Mouse (Mus musculus) MEL (cell line): ENCODE measurements at regions not wholly inside any gene's neighbourhood (a gene's known extent, or its start where the extent isn't known, plus 50 kb on each side); places are given as distances from the start of the nearest gene placed in this dataset.

Source experiments
- DNase-seq: peaks from one replicate; pipeline ENCODE4 v3.0.0; 2011; ENCODE audit warnings: low read depth, low spot score
- H3K27ac ChIP-seq: 2 replicates; pipeline ENCODE4 v1.5.1; 2012; ENCODE audit warnings: low read depth, mild to moderate bottlenecking, control low read depth, low read length, moderate library complexity; ENCODE audit not compliant: control insufficient read depth
- H3K27me3 ChIP-seq, 2 experiments: fragments of 150-350 bp in 1 of 2; sonication (generic) in 1 of 2; 2 replicates each; pipeline ENCODE4 v1.6.1; 2012; ENCODE audit warnings: low read length in 2 of 2, mild to moderate bottlenecking in 2 of 2, improper control_type of control experiment in 1 of 2, moderate library complexity in 1 of 2; ENCODE audit not compliant: insufficient read depth in 2 of 2, control insufficient read depth in 1 of 2
- H3K36me3 ChIP-seq, 2 experiments: 2 replicates each; pipeline ENCODE4 v1.6.1; 2012 to 2014; ENCODE audit warnings: low read length in 2 of 2, improper control_type of control experiment in 1 of 2, inconsistent platforms in 1 of 2, mild to moderate bottlenecking in 1 of 2; ENCODE audit not compliant: insufficient read depth in 2 of 2, control insufficient read depth in 1 of 2
- H3K4me1 ChIP-seq, 2 experiments: fragments of 150-350 bp in 1 of 2; sonication (generic) in 1 of 2; 2 replicates each; pipeline ENCODE4 v1.6.1; 2012; ENCODE audit warnings: low read length in 2 of 2, improper control_type of control experiment in 1 of 2, mild to moderate bottlenecking in 1 of 2; ENCODE audit not compliant: insufficient read depth in 2 of 2, control insufficient read depth in 1 of 2
- H3K4me3 ChIP-seq, 2 experiments: fragments of 150-350 bp in 1 of 2; sonication (generic) in 1 of 2; 2 replicates each; pipeline ENCODE4 v1.5.1; 2012; ENCODE audit warnings: low read depth in 2 of 2, low read length in 2 of 2, mild to moderate bottlenecking in 2 of 2, moderate library complexity in 2 of 2, control low read depth in 1 of 2, improper control_type of control experiment in 1 of 2; ENCODE audit not compliant: control insufficient read depth in 1 of 2, insufficient read depth in 1 of 2
- H3K79me2 ChIP-seq: 2 replicates; pipeline ENCODE4 v1.6.1; 2012; ENCODE audit warnings: mild to moderate bottlenecking, low read length, moderate library complexity; ENCODE audit not compliant: control insufficient read depth, poor library complexity, insufficient read depth
- H3K9ac ChIP-seq: 2 replicates; pipeline ENCODE4 v1.6.1; 2012; ENCODE audit warnings: low read depth, mild to moderate bottlenecking, control low read depth, low read length, moderate library complexity; ENCODE audit not compliant: control insufficient read depth, poor library complexity, severe bottlenecking
- H3K9me3 ChIP-seq: fragments of 150-350 bp; sonication (generic); replicated peaks from 2 replicates; pipeline ENCODE4 v1.6.1; 2012; ENCODE audit warnings: mild to moderate bottlenecking, low read length, improper control_type of control experiment, moderate library complexity; ENCODE audit not compliant: insufficient read depth
- BHLHE40 ChIP-seq: IDR thresholded peaks from 2 replicates; pipeline ENCODE4 v1.6.1; 2012; ENCODE audit warnings: low read depth, mild to moderate bottlenecking, inconsistent platforms, low read length, improper control_type of control experiment, borderline replicate concordance
- CTCF ChIP-seq, 3 experiments: IDR thresholded peaks in 2 of 3; conservative IDR thresholded peaks in 1 of 3; 2 replicates each; pipeline ENCODE4 v1.5.1; 2011 to 2012; ENCODE audit warnings: low read length in 3 of 3, low read depth in 2 of 3, mild to moderate bottlenecking in 2 of 3, improper control_type of control experiment in 1 of 3, inconsistent platforms in 1 of 3, mixed read lengths in 1 of 3, moderate library complexity in 1 of 3; ENCODE audit not compliant: control insufficient read depth in 1 of 3, insufficient read depth in 1 of 3, poor library complexity in 1 of 3, severe bottlenecking in 1 of 3
- GATA1 ChIP-seq: IDR thresholded peaks from 2 replicates; pipeline ENCODE4 v1.6.1; 2011; ENCODE audit warnings: low read depth, low read length, improper control_type of control experiment
- JUND ChIP-seq: IDR thresholded peaks from 2 replicates; pipeline ENCODE4 v1.6.1; 2011; ENCODE audit warnings: low read depth, mild to moderate bottlenecking, improper control_type of control experiment, low read length
- MAZ ChIP-seq: IDR thresholded peaks from 2 replicates; pipeline ENCODE4 v1.6.1; 2012; ENCODE audit warnings: low read depth, mild to moderate bottlenecking, inconsistent platforms, low read length, improper control_type of control experiment
- POLR2A ChIP-seq, 2 experiments: IDR thresholded peaks; 2 replicates each; pipeline ENCODE4 v1.6.1; 2011 to 2012; ENCODE audit warnings: low read length in 2 of 2, mild to moderate bottlenecking in 2 of 2, control low read depth in 1 of 2, improper control_type of control experiment in 1 of 2, low read depth in 1 of 2, moderate library complexity in 1 of 2; ENCODE audit not compliant: control insufficient read depth in 1 of 2, insufficient read depth in 1 of 2, poor library complexity in 1 of 2
- RAD21 ChIP-seq: IDR thresholded peaks from 2 replicates; pipeline ENCODE4 v1.6.1; 2011; ENCODE audit warnings: mild to moderate bottlenecking, low read depth, low read length, improper control_type of control experiment
- RCOR1 ChIP-seq: IDR thresholded peaks from 2 replicates; pipeline ENCODE4 v1.6.1; 2012; ENCODE audit warnings: low read depth, mild to moderate bottlenecking, inconsistent platforms, low read length, improper control_type of control experiment
- TAL1 ChIP-seq: IDR thresholded peaks from 2 replicates; pipeline ENCODE4 v1.6.1; 2012; ENCODE audit warnings: mild to moderate bottlenecking, inconsistent platforms, low read length, moderate library complexity, mixed read lengths
- USF1 ChIP-seq: IDR thresholded peaks from 2 replicates; pipeline ENCODE4 v1.6.1; 2014; ENCODE audit warnings: low read depth, mild to moderate bottlenecking, inconsistent platforms, low read length, improper control_type of control experiment, moderate library complexity
- USF2 ChIP-seq, 2 experiments: IDR thresholded peaks; 2 replicates each; pipeline ENCODE4 v1.6.1; 2011 to 2012; ENCODE audit warnings: improper control_type of control experiment in 2 of 2, low read length in 2 of 2, borderline replicate concordance in 1 of 2, inconsistent platforms in 1 of 2, low read depth in 1 of 2, mild to moderate bottlenecking in 1 of 2; ENCODE audit not compliant: insufficient read depth in 1 of 2
- ZKSCAN1 ChIP-seq: IDR thresholded peaks from 2 replicates; pipeline ENCODE4 v1.6.1; 2012; ENCODE audit warnings: low read depth, mild to moderate bottlenecking, inconsistent platforms, low read length, improper control_type of control experiment, moderate library complexity

DNA sequence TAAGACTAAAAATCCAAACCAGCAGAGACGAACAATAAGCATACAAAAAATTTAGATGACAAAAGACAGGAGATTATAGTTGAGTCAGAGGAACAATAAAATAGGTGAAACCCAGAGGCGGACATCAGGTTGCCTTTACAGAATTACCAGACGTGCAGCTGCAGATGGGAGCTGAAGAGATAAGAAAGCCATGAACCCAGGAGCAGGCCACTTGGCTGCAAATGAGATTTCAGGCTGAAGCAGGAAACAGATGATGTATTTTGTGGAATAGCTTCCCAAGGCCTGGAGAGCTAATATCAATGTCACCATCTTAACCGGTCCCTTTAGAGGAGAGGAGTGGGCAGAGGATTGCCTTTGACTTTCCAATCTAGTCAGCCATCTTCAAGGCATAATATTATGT is 57.6 kb upstream of the Itga1 start:
- H3K27ac ChIP-seq = no peak overlapping the region
- no peaks in the 10 kb centered on the region for H3K36me3 ChIP-seq
- no peaks in the 10 kb centered on the region for H3K4me1 ChIP-seq

More for the DNA sequence above, 57.6 kb upstream of the Itga1 start:
- Histone ChIP-seq H3K9me3 (no peaks in the 10 kb centered on the region), H3K4me3 (no peak overlapping the region), H3K9ac (no peak overlapping the region), H3K79me2 (no peaks in the 10 kb centered on the region), H3K27me3 (no peaks in the 10 kb centered on the region)
- no peak for DNase-seq
- no peak for TF ChIP-seq RAD21
- no peak for TF ChIP-seq USF1
- no peak for TF ChIP-seq ZKSCAN1
- no peak for TF ChIP-seq MAZ
- no peak for TF ChIP-seq CTCF (IDR thresholded peaks at IDR 0.05 in 2 of 3, conservative IDR thresholded peaks at IDR 0.05 in 1 of 3; ENCODE audit: control insufficient read depth in 1 of 3, insufficient read depth in 1 of 3, low read depth in 2 of 3, low read length in 3 of 3, poor library complexity in 1 of 3, severe bottlenecking in 1 of 3)
- no peak for TF ChIP-seq USF2 (IDR thresholded peaks at IDR 0.05; ENCODE audit: borderline replicate concordance in 1 of 2, insufficient read depth in 1 of 2, low read depth in 1 of 2, low read length in 2 of 2)
- no peak for TF ChIP-seq TAL1
- no peak for TF ChIP-seq POLR2A (IDR thresholded peaks at IDR 0.05; ENCODE audit: control insufficient read depth in 1 of 2, insufficient read depth in 1 of 2, low read depth in 1 of 2, low read length in 2 of 2, poor library complexity in 1 of 2)
- TF ChIP-seq RCOR1 = no peak
- no peak for TF ChIP-seq JUND
- TF ChIP-seq BHLHE40 = no peak
- TF ChIP-seq GATA1 = no peak
